Mouse (Mus musculus): ENCODE measurements around the gene Myo15b.

GRCm38 (mm10) chr11:115881002-115881401 is 22.8 kb downstream of the Myo15b start:
- TF ChIP-seq GATA1 (IDR thresholded peaks at IDR 0.05; ENCODE audit: low read length) (no peak), TAL1 (IDR thresholded peaks at IDR 0.05; ENCODE audit: low read length) (no peak)

Data from erythroblast, embryonic 14.5 days (primary cell).